Mouse (Mus musculus): ENCODE results near the gene Bcar1. TPM values are rescaled to one million over a fixed set of nuclear protein-coding genes. Genes with fewer than 3 reads are reported as not detected.

Bcar1 gene
- total RNA-seq, 1 experiment: 72.6 TPM

GRCm38 (mm10) chr8:111758817-111759216 is 15.2 kb upstream of the Bcar1 start:
- no peaks in the 10 kb centered on the region for H3K9me3 ChIP-seq (ENCODE audit: control insufficient read depth, insufficient read depth, low read depth, low read length)
- in situ Hi-C loops (cut with MboI; ENCODE audit: low sequenced_read_pairs in 2 of 2, unreplicated experiment in 2 of 2): no loop called here
- no peaks in the 10 kb centered on the region for H3K36me3 ChIP-seq (ENCODE audit: control insufficient read depth, insufficient read depth, low read length, poor library complexity, severe bottlenecking)
- TF ChIP-seq HCFC1 (IDR thresholded peaks at IDR 0.05; ENCODE audit: borderline replicate concordance, insufficient read depth, low read length) (no peak), ZNF384 (IDR thresholded peaks at IDR 0.05; ENCODE audit: low read depth, low read length) (no peak), MAFK (IDR thresholded peaks at IDR 0.05; ENCODE audit: insufficient read depth, low read depth, low read length) (no peak), ZC3H11A (IDR thresholded peaks at IDR 0.05; ENCODE audit: borderline replicate concordance, low read depth, low read length) (no peak), CHD2 (IDR thresholded peaks at IDR 0.05; ENCODE audit: low read depth, low read length) (no peak)
- H3K27ac ChIP-seq (ENCODE audit: insufficient read depth, low read depth, low read length, poor library complexity, severe bottlenecking): no peak overlapping the region
- no peak overlapping the region for H3K9ac ChIP-seq (ENCODE audit: insufficient read depth, low read depth, low read length, poor library complexity, severe bottlenecking)
- peaks cover 4 to 18% of the 10 kb centered on the region in 2 experiments for H3K4me1 ChIP-seq (ENCODE audit: control insufficient read depth in 2 of 2, insufficient read depth in 2 of 2, low read length in 2 of 2, poor library complexity in 1 of 2)
- no peak for DNase-seq (ENCODE audit: low read depth, low spot score)
- no peak overlapping the region for H3K4me3 ChIP-seq (ENCODE audit: insufficient read depth in 1 of 2, low read depth in 1 of 2, low read length in 2 of 2, poor library complexity in 1 of 2, severe bottlenecking in 1 of 2)

DNA sequence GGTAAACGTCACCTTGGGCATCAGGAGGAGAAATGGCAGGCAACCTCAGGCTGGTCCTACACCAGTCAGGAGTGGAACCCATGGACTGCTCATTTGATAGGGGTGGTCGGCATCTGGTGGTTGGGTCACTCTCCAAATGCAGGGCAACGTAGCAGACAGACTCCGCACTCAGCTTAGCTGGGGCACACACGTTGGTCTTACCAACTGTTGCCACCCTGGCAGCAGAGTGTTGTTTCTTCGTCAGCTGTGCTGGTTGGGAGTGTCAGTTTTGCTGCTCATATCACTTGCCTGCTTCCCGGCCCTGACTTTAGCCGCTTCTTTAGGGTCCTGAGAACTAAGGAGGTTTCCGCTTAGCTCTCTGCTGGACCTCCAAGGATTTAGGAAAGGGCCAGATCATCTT is 14.0 kb upstream of the Bcar1 start:
- H3K4me1 ChIP-seq (ENCODE audit: control insufficient read depth in 2 of 2, insufficient read depth in 2 of 2, low read length in 2 of 2, poor library complexity in 1 of 2): peaks cover 4 to 15% of the 10 kb centered on the region in 2 experiments
- in situ Hi-C loops (cut with MboI; ENCODE audit: low sequenced_read_pairs in 2 of 2, unreplicated experiment in 2 of 2): no loop called here
- no peak for DNase-seq (ENCODE audit: low read depth, low spot score)
- H3K9ac ChIP-seq (ENCODE audit: insufficient read depth, low read depth, low read length, poor library complexity, severe bottlenecking): no peak overlapping the region
- H3K9me3 ChIP-seq (ENCODE audit: control insufficient read depth, insufficient read depth, low read depth, low read length): no peaks in the 10 kb centered on the region
- no peak overlapping the region for H3K27ac ChIP-seq (ENCODE audit: insufficient read depth, low read depth, low read length, poor library complexity, severe bottlenecking)
- no peak overlapping the region for H3K4me3 ChIP-seq (ENCODE audit: insufficient read depth in 1 of 2, low read depth in 1 of 2, low read length in 2 of 2, poor library complexity in 1 of 2, severe bottlenecking in 1 of 2)
- H3K36me3 ChIP-seq (ENCODE audit: control insufficient read depth, insufficient read depth, low read length, poor library complexity, severe bottlenecking): no peaks in the 10 kb centered on the region
- TF ChIP-seq ZNF384 (IDR thresholded peaks at IDR 0.05; ENCODE audit: low read depth, low read length) (no peak), MAFK (IDR thresholded peaks at IDR 0.05; ENCODE audit: insufficient read depth, low read depth, low read length) (no peak), ZC3H11A (IDR thresholded peaks at IDR 0.05; ENCODE audit: borderline replicate concordance, low read depth, low read length) (no peak), CHD2 (IDR thresholded peaks at IDR 0.05; ENCODE audit: low read depth, low read length) (no peak), HCFC1 (IDR thresholded peaks at IDR 0.05; ENCODE audit: borderline replicate concordance, insufficient read depth, low read length) (no peak)

DNA sequence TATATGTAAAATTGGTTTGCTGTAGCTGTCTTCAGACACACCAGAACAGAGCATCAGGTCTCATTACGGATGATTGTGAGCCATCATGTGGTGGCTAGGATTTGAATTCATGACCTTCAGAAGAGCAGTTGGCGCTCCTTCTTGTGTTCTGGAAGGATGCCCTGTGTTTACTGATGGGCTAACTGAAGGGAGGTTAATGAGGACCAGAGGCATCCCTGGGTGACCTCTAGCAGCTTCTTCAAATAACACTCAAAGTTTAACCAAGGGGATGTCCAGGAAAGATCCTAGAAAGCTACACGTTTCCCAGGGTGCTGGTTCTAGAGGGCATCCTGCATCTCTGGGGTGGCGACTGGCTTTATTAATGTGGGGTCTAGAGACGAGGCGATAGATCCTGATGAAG is 11.1 kb upstream of the Bcar1 start:
- TF ChIP-seq HCFC1 (IDR thresholded peaks at IDR 0.05; ENCODE audit: borderline replicate concordance, insufficient read depth, low read length): no peak
- TF ChIP-seq CHD2 (IDR thresholded peaks at IDR 0.05; ENCODE audit: low read depth, low read length): no peak
- TF ChIP-seq ZNF384 (IDR thresholded peaks at IDR 0.05; ENCODE audit: low read depth, low read length): no peak
- TF ChIP-seq ZC3H11A (IDR thresholded peaks at IDR 0.05; ENCODE audit: borderline replicate concordance, low read depth, low read length): no peak
- TF ChIP-seq MAFK (IDR thresholded peaks at IDR 0.05; ENCODE audit: insufficient read depth, low read depth, low read length): no peak
- Histone ChIP-seq H3K9ac (ENCODE audit: insufficient read depth, low read depth, low read length, poor library complexity, severe bottlenecking) (no peak overlapping the region), H3K36me3 (ENCODE audit: control insufficient read depth, insufficient read depth, low read length, poor library complexity, severe bottlenecking) (no peaks in the 10 kb centered on the region), H3K4me1 (ENCODE audit: control insufficient read depth in 2 of 2, insufficient read depth in 2 of 2, low read length in 2 of 2, poor library complexity in 1 of 2) (peaks cover 0 to 16% of the 10 kb centered on the region in 2 experiments; a peak in 2 of 4 replicates), H3K27ac (ENCODE audit: insufficient read depth, low read depth, low read length, poor library complexity, severe bottlenecking) (no peak overlapping the region), H3K9me3 (ENCODE audit: control insufficient read depth, insufficient read depth, low read depth, low read length) (no peaks in the 10 kb centered on the region), H3K4me3 (ENCODE audit: insufficient read depth in 1 of 2, low read depth in 1 of 2, low read length in 2 of 2, poor library complexity in 1 of 2, severe bottlenecking in 1 of 2) (no peak overlapping the region)
- DNase-seq (ENCODE audit: low read depth, low spot score): no peak
- in situ Hi-C loops (cut with MboI; ENCODE audit: low sequenced_read_pairs in 2 of 2, unreplicated experiment in 2 of 2): no loop called here

DNA sequence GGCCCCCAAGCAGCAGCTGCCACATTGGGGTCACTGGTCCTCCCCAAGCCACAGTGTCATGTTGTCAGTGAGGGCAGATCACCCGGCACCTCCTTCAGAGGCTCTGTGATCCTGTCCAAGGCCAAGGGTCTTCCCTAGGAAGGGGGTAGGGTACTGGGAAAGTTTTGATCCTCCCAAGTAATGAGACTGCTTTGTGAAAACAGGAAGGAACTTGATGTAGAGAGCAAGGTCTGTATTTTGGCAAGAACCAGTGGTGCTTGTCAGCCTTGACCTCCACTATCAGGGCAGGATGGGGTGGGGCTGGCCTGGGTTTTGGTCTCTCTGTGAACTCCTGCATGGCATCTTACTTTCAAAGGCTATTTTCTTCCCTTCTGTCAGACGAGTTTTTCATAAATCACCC is 10.5 kb upstream of the Bcar1 start:
- peaks cover 0 to 16% of the 10 kb centered on the region in 2 experiments; a peak in 2 of 4 replicates for H3K4me1 ChIP-seq (ENCODE audit: control insufficient read depth in 2 of 2, insufficient read depth in 2 of 2, low read length in 2 of 2, poor library complexity in 1 of 2)
- no peak overlapping the region for H3K9ac ChIP-seq (ENCODE audit: insufficient read depth, low read depth, low read length, poor library complexity, severe bottlenecking)
- no peak overlapping the region for H3K4me3 ChIP-seq (ENCODE audit: insufficient read depth in 1 of 2, low read depth in 1 of 2, low read length in 2 of 2, poor library complexity in 1 of 2, severe bottlenecking in 1 of 2)
- no peak for TF ChIP-seq ZNF384 (IDR thresholded peaks at IDR 0.05; ENCODE audit: low read depth, low read length)
- TF ChIP-seq MAFK (IDR thresholded peaks at IDR 0.05; ENCODE audit: insufficient read depth, low read depth, low read length): no peak
- TF ChIP-seq HCFC1 (IDR thresholded peaks at IDR 0.05; ENCODE audit: borderline replicate concordance, insufficient read depth, low read length): no peak
- TF ChIP-seq CHD2 (IDR thresholded peaks at IDR 0.05; ENCODE audit: low read depth, low read length): no peak
- no peak for TF ChIP-seq ZC3H11A (IDR thresholded peaks at IDR 0.05; ENCODE audit: borderline replicate concordance, low read depth, low read length)
- H3K27ac ChIP-seq (ENCODE audit: insufficient read depth, low read depth, low read length, poor library complexity, severe bottlenecking): no peak overlapping the region
- H3K9me3 ChIP-seq (ENCODE audit: control insufficient read depth, insufficient read depth, low read depth, low read length): no peaks in the 10 kb centered on the region
- in situ Hi-C loops (cut with MboI; ENCODE audit: low sequenced_read_pairs in 2 of 2, unreplicated experiment in 2 of 2): no loop called here
- no peaks in the 10 kb centered on the region for H3K36me3 ChIP-seq (ENCODE audit: control insufficient read depth, insufficient read depth, low read length, poor library complexity, severe bottlenecking)
- DNase-seq (ENCODE audit: low read depth, low spot score): no peak

DNA sequence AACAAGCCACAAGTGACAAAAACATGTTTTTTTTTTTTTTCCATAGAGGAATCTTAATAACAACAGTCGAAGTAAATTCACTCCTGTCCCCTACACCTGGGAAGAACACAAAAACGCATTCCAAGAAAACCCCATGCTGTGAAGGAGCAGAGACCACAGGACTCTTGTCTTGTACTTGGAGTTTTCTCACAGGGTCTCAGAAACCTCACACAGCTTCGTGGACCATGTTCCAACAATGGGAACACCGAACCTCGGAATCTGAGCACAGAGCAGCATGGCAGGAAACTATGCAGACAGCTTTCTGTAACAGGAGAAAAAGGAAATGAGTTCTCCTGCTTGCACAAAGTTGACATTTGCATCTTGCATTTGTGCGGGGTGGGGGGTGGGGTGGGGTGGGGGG is 5.2 kb upstream of the Bcar1 start:
- in situ Hi-C loops (cut with MboI; ENCODE audit: low sequenced_read_pairs in 2 of 2, unreplicated experiment in 2 of 2): no loop called here

More for the DNA sequence above, 5.2 kb upstream of the Bcar1 start:
- no peak overlapping the region for H3K9ac ChIP-seq (ENCODE audit: insufficient read depth, low read depth, low read length, poor library complexity, severe bottlenecking)
- peaks cover 12 to 30% of the 10 kb centered on the region in 2 experiments for H3K4me1 ChIP-seq (ENCODE audit: control insufficient read depth in 2 of 2, insufficient read depth in 2 of 2, low read length in 2 of 2, poor library complexity in 1 of 2)
- TF ChIP-seq ZNF384 (IDR thresholded peaks at IDR 0.05; ENCODE audit: low read depth, low read length) (peak; percentile 1; the same call in 1 of the 2 replicates), MAFK (IDR thresholded peaks at IDR 0.05; ENCODE audit: insufficient read depth, low read depth, low read length) (no peak), CHD2 (IDR thresholded peaks at IDR 0.05; ENCODE audit: low read depth, low read length) (no peak), ZC3H11A (IDR thresholded peaks at IDR 0.05; ENCODE audit: borderline replicate concordance, low read depth, low read length) (no peak), HCFC1 (IDR thresholded peaks at IDR 0.05; ENCODE audit: borderline replicate concordance, insufficient read depth, low read length) (no peak)
- H3K4me3 ChIP-seq (ENCODE audit: insufficient read depth in 1 of 2, low read depth in 1 of 2, low read length in 2 of 2, poor library complexity in 1 of 2, severe bottlenecking in 1 of 2): no peak overlapping the region
- H3K27ac ChIP-seq (ENCODE audit: insufficient read depth, low read depth, low read length, poor library complexity, severe bottlenecking): peak overlapping the region; percentile 87; the same call in 1 of the 2 replicates
- DNase-seq (ENCODE audit: low read depth, low spot score): no peak
- no peaks in the 10 kb centered on the region for H3K36me3 ChIP-seq (ENCODE audit: control insufficient read depth, insufficient read depth, low read length, poor library complexity, severe bottlenecking)
- no peaks in the 10 kb centered on the region for H3K9me3 ChIP-seq (ENCODE audit: control insufficient read depth, insufficient read depth, low read depth, low read length)

Measured in ES-E14 (cell line).